Mouse (Mus musculus) myocyte (in vitro differentiated cells): ENCODE measurements at regions not wholly inside any gene's neighbourhood (a gene's known extent, or its start where the extent isn't known, plus 50 kb on each side); places are given as distances from the start of the nearest gene placed in this dataset.
A peak's percentile ranks its signal among the peaks of the same experiment; 100 is the strongest.

Experiments
- H3K27me3 ChIP-seq: one replicate; pipeline ENCODE4 v1.6.1; 2011; ENCODE audit not compliant: control insufficient read depth, insufficient read depth, insufficient read length
- H3K36me3 ChIP-seq: one replicate; pipeline ENCODE4 v1.6.1; 2011; ENCODE audit not compliant: control insufficient read depth, insufficient read depth
- H3K4me2 ChIP-seq: one replicate; pipeline ENCODE4 v1.6.1; 2011; ENCODE audit warnings: low read depth, control low read depth
- H3K4me3 ChIP-seq: one replicate; pipeline ENCODE4 v1.5.1; 2011; ENCODE audit warnings: mild to moderate bottlenecking, control low read depth, moderate library complexity
- H3K79me2 ChIP-seq: one replicate; pipeline ENCODE4 v1.6.1; 2011; ENCODE audit not compliant: control insufficient read depth, insufficient read depth
- H3ac ChIP-seq: one replicate; pipeline ENCODE4 v1.6.1; 2011; ENCODE audit not compliant: control insufficient read depth, insufficient read length
- CEBPB ChIP-seq: IDR thresholded peaks from 2 replicates; pipeline ENCODE4 v1.6.1; 2011; ENCODE audit warnings: mild to moderate bottlenecking, moderate library complexity; ENCODE audit not compliant: poor library complexity, insufficient read depth, severe bottlenecking
- E2F4 ChIP-seq: IDR thresholded peaks from one replicate; pipeline ENCODE4 v1.6.1; 2011; ENCODE audit warnings: mild to moderate bottlenecking, control low read depth, moderate library complexity; ENCODE audit not compliant: insufficient read depth
- MAX ChIP-seq: IDR thresholded peaks from one replicate; pipeline ENCODE4 v1.6.1; 2011; ENCODE audit warnings: low read depth, mild to moderate bottlenecking, control low read depth
- MYOD1 ChIP-seq, 3 experiments: IDR thresholded peaks; one replicate each; pipeline ENCODE4 v1.6.1; 2011; ENCODE audit warnings: control low read depth in 2 of 3, low read depth in 2 of 3, mild to moderate bottlenecking in 2 of 3, moderate library complexity in 1 of 3; ENCODE audit not compliant: insufficient read length in 2 of 3, control insufficient read depth in 1 of 3
- MYOG ChIP-seq, 3 experiments: IDR thresholded peaks; one replicate each; pipeline ENCODE4 v1.6.1; 2011; ENCODE audit warnings: control low read depth in 2 of 3, low read depth in 2 of 3, mild to moderate bottlenecking in 2 of 3; ENCODE audit not compliant: insufficient read length in 2 of 3, control insufficient read depth in 1 of 3, insufficient read depth in 1 of 3
- POLR2A ChIP-seq: IDR thresholded peaks from one replicate; pipeline ENCODE4 v1.6.1; 2011; ENCODE audit warnings: low read depth, mild to moderate bottlenecking, control low read depth, moderate library complexity; ENCODE audit not compliant: insufficient read length
- POLR2AphosphoS2 ChIP-seq: IDR thresholded peaks from one replicate; pipeline ENCODE4 v1.6.1; 2011; ENCODE audit warnings: low read depth, control low read depth; ENCODE audit not compliant: insufficient read length
- REST ChIP-seq: IDR thresholded peaks from one replicate; pipeline ENCODE4 v1.6.1; 2011; ENCODE audit warnings: mild to moderate bottlenecking, control low read depth, moderate library complexity; ENCODE audit not compliant: insufficient read depth, insufficient read length
- SRF ChIP-seq: IDR thresholded peaks from one replicate; pipeline ENCODE4 v1.6.1; 2011; ENCODE audit warnings: low read depth; ENCODE audit not compliant: control insufficient read depth, insufficient read length
- TCF12 ChIP-seq: IDR thresholded peaks from one replicate; pipeline ENCODE4 v1.6.1; 2011; ENCODE audit warnings: mild to moderate bottlenecking, control low read depth; ENCODE audit not compliant: poor library complexity, insufficient read depth, severe bottlenecking
- TCF3 ChIP-seq: IDR thresholded peaks from one replicate; pipeline ENCODE4 v1.6.1; 2011; ENCODE audit warnings: low read depth, control low read depth; ENCODE audit not compliant: insufficient read length
- USF1 ChIP-seq: IDR thresholded peaks from one replicate; pipeline ENCODE4 v1.6.1; 2011; ENCODE audit warnings: low read depth, mild to moderate bottlenecking, control low read depth, moderate library complexity

DNA sequence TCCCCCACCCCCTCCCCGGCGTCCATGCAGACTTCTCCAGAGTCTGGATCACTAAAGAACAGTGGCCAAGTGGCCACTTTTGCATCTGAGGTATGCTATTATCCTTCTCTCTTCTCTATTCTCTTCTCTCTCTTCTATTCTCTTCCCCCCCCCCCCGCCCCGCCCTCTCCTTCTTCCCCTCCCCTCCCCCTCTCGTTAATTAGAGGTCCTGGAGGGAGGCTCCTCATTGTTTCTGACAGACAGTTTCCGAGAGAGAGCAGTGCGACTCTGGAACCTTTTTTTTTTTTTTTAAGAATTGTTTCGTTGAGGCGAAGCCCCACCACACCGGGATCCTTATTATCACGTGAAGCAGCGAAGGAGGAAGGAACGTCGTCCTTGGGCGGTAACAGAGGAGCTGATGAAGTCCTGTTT is 63.6 kb upstream of the Cxadr start:
- no peaks in the 10 kb centered on the region for H3K79me2 ChIP-seq
- peak overlapping the region; percentile 97 for H3K4me2 ChIP-seq
- H3ac ChIP-seq: no peak overlapping the region
- H3K27me3 ChIP-seq: no peaks in the 10 kb centered on the region
- TF ChIP-seq TCF12 (no peak), MYOD1 (IDR thresholded peaks at IDR 0.05; ENCODE audit: control insufficient read depth in 1 of 3, insufficient read length in 2 of 3, low read depth in 2 of 3) (no peak), TCF3 (no peak), CEBPB (no peak)
- H3K4me3 ChIP-seq: peak overlapping the region; percentile 22
- H3K36me3 ChIP-seq: no peaks in the 10 kb centered on the region

DNA sequence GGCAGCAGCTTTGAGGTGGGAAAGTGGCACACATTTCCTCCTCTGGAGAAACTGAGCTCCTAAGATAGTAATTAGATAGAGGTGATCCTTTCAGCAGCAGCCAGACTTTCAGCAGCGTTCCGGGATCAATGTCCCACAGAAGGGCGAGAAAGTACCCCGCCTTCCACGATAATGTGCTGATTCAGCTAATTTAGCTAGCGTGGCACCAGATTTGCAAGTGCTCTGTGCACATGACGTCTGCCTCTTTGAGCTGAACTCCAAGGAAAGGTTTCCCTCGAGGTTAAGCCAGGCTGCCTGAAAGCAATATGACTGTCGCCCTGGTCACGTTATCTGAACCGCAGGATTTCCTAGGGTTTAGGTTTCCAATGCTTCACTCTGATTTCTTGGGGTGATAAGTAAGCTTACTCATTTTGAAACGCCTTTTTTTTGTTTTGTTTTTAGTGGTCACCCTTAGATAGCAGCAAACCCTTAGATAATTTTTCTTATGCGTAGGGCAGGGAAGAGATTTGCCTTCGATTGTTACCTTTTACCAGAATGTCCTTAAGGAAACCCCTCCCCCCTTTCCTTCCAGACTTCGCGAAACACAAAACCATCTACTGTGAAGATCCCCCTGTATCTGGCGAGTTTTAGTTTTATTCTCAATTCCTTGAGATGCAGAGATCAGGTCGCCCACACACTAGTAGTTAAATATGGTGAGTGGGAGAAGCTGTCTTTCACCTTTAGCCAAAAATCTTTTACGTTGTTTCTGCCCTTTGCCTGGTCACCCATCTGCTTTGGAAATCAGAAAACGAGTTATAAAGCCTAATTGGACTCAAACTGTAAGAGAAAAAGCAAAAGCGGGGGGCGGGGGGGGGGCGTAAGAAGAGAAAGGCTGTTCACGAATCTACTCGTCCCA is 64.3 kb upstream of the Cxadr start:
- peak overlapping the region; percentile 22 for H3K4me3 ChIP-seq
- no peak overlapping the region for H3ac ChIP-seq
- no peaks in the 10 kb centered on the region for H3K79me2 ChIP-seq
- TF ChIP-seq MYOG (IDR thresholded peaks at IDR 0.05; ENCODE audit: control insufficient read depth in 1 of 3, insufficient read depth in 1 of 3, insufficient read length in 2 of 3, low read depth in 2 of 3) (no peak), SRF (no peak), CEBPB (no peak), TCF12 (no peak), POLR2A (no peak), MAX (no peak), E2F4 (no peak), TCF3 (no peak), USF1 (no peak), POLR2AphosphoS2 (no peak), MYOD1 (IDR thresholded peaks at IDR 0.05; ENCODE audit: control insufficient read depth in 1 of 3, insufficient read length in 2 of 3, low read depth in 2 of 3) (no peak), REST (no peak)
- H3K36me3 ChIP-seq: no peaks in the 10 kb centered on the region
- no peaks in the 10 kb centered on the region for H3K27me3 ChIP-seq
- H3K4me2 ChIP-seq: peak overlapping the region; percentile 97

DNA sequence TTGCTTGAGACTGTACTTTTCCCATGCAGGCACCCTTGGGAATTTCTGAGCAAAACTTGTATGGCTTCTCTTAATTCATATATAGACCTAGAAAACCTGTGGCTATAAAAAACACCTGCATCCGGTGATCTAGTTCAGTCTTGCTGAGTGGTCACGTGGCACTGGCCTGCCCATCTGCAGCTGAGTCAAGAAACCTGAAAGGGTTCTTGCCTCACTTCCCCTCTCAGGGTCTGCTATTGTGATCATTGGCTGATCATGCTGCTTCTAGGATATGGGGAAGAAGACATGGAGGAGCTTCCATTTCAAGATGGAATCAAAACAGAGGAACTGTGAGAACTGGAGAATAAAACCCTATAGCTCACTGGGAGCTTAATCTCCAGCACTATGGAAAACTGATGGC is 69.1 kb upstream of the Cxadr start:
- H3K27me3 ChIP-seq: no peaks in the 10 kb centered on the region
- no peaks in the 10 kb centered on the region for H3K79me2 ChIP-seq
- no peak overlapping the region for H3ac ChIP-seq
- no peak for TF ChIP-seq REST
- no peak for TF ChIP-seq POLR2AphosphoS2
- no peak for TF ChIP-seq POLR2A
- no peak for TF ChIP-seq USF1
- TF ChIP-seq MYOD1 (IDR thresholded peaks at IDR 0.05; ENCODE audit: control insufficient read depth in 1 of 3, insufficient read length in 2 of 3, low read depth in 2 of 3): no peak
- no peak for TF ChIP-seq SRF
- no peak for TF ChIP-seq E2F4
- TF ChIP-seq MYOG (IDR thresholded peaks at IDR 0.05; ENCODE audit: control insufficient read depth in 1 of 3, insufficient read depth in 1 of 3, insufficient read length in 2 of 3, low read depth in 2 of 3): no peak
- TF ChIP-seq TCF3: no peak
- no peak for TF ChIP-seq TCF12
- no peak overlapping the region for H3K4me2 ChIP-seq
- H3K4me3 ChIP-seq: no peak overlapping the region
- no peaks in the 10 kb centered on the region for H3K36me3 ChIP-seq

DNA sequence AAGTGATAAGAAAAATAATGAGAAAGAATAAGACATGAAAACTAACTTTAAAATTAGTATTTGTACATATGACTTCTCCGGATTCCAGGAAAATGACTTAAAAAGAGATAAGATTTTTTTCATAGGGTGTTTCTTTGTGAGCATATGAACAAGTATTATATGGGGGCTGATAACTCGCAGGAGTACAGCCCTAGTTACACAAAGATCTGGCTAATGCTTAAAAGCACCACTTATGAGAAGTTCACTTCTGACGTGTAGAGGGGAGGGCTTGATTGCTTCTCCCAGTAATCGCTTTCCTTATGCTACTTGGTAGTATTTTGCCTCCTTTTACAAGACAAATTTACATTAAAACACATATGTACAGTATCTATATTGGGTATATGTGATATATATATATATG is 72.3 kb upstream of the Cxadr start:
- H3K79me2 ChIP-seq: no peaks in the 10 kb centered on the region
- no peaks in the 10 kb centered on the region for H3K36me3 ChIP-seq
- H3K4me3 ChIP-seq: no peak overlapping the region
- no peak overlapping the region for H3ac ChIP-seq
- TF ChIP-seq MAX (no peak), USF1 (no peak), CEBPB (no peak), E2F4 (no peak), POLR2AphosphoS2 (no peak), MYOD1 (IDR thresholded peaks at IDR 0.05; ENCODE audit: control insufficient read depth in 1 of 3, insufficient read length in 2 of 3, low read depth in 2 of 3) (no peak), POLR2A (no peak), TCF12 (no peak), TCF3 (no peak), MYOG (IDR thresholded peaks at IDR 0.05; ENCODE audit: control insufficient read depth in 1 of 3, insufficient read depth in 1 of 3, insufficient read length in 2 of 3, low read depth in 2 of 3) (no peak), SRF (no peak), REST (no peak)
- no peak overlapping the region for H3K4me2 ChIP-seq
- H3K27me3 ChIP-seq: no peaks in the 10 kb centered on the region

DNA sequence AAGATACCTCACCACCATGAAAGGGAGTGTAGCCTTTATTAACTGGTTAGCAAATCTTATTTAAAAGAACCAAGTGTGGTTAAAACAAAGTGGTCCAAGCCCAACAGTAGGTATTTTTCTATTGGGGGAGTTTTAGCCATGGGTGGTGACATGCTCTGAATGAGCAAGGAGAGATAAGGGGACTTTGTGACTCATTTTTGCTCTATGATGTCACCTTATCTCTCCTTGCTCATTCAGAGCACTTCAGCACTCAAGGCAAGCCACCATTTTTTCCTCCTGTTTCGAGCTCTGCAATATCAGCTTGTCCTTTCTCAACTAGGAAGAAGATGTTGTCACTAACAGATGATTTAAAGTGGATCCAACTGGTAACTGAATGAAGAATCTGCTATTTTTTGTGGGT is 78.9 kb upstream of the Cxadr start:
- Histone ChIP-seq H3K36me3 (no peaks in the 10 kb centered on the region), H3K4me3 (no peak overlapping the region), H3ac (no peak overlapping the region), H3K79me2 (no peaks in the 10 kb centered on the region), H3K27me3 (no peaks in the 10 kb centered on the region), H3K4me2 (no peak overlapping the region)
- TF ChIP-seq POLR2A (no peak), POLR2AphosphoS2 (no peak), REST (no peak), SRF (no peak), MAX (no peak), MYOD1 (IDR thresholded peaks at IDR 0.05; ENCODE audit: control insufficient read depth in 1 of 3, insufficient read length in 2 of 3, low read depth in 2 of 3) (no peak), E2F4 (no peak), TCF12 (no peak), USF1 (no peak), MYOG (IDR thresholded peaks at IDR 0.05; ENCODE audit: control insufficient read depth in 1 of 3, insufficient read depth in 1 of 3, insufficient read length in 2 of 3, low read depth in 2 of 3) (no peak), TCF3 (no peak), CEBPB (no peak)
